Mouse (Mus musculus) embryonic fibroblast, embryonic 13.5 days (primary cell): ENCODE data around the gene Gas8.

Source experiments
- CTCF ChIP-seq: IDR thresholded peaks from 2 replicates; pipeline ENCODE4 v1.5.1; 2011; ENCODE audit warnings: mild to moderate bottlenecking, control low read depth, low read length, moderate library complexity, borderline replicate concordance; ENCODE audit not compliant: insufficient read depth
- POLR2A ChIP-seq: IDR thresholded peaks from 2 replicates; pipeline ENCODE4 v1.6.1; 2011; ENCODE audit warnings: low read depth, mild to moderate bottlenecking, control low read depth, low read length, moderate library complexity

GRCm38 (mm10) chr8:123477737-123478258, 40.8 kb upstream of the Gas8 start, which contains the start of gene Afg3l1:
- peak; percentile 94 for TF ChIP-seq POLR2A
- no peak for TF ChIP-seq CTCF
